Comparison of ENCODE assay signal across 11 mouse cellular contexts in the genomic region with DNA sequence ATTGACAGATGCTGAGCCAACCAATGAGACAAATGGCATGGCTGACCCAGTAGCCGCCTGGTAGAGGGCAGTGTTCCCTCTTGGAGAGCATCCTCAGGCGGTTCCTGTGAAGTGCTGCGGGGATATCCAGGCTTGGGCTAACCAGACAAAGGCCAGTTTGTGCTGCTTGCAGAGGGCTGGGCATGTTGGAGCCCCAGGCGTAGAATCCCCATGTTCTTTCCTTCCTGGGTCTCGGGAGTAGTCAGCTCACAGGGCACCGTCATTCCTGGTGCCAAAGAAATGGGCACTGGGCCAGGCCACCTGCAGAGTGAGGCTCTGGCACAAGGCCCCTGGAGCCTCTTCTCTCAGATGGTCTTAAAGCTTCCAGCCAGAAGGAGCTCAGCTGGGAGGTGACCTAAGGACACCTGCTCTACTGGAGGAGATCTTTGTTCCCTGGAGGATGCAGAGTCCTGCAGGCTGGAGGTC. TPM values are rescaled to one million over a fixed set of nuclear protein-coding genes. Genes with fewer than 3 reads are reported as not detected.
DNase-seq lines count a peak whose midpoint lies in the region; ATAC-seq and TF ChIP-seq lines count a peak whose summit lies in the region.
"Had no signal": no experiment of that assay in that cellular context is flagged by ENCODE, and none has a peak within 500 bp of the region (broad histone marks: within the 10 kb centered on the region; RNA-seq: fewer than 3 reads in every experiment).

No protein-coding gene starts in this region.

- DNase-seq in hindbrain, embryonic 10.5 days (ENCODE audit: low spot score): peak; percentile 36
- no peak for DNase-seq in hindbrain, embryonic 11.5 days (ENCODE audit: low spot score)
- DNase-seq in cerebellum, adult 9-10 months: peak; percentile 84
- peak; percentile 73 for DNase-seq in kidney, adult 9 months
- no peak for DNase-seq in urinary bladder, postnatal 36 days (ENCODE audit: low spot score in 2 of 2)
- DNase-seq in heart, adult 18-20 months: no peak

- H3K9me3 ChIP-seq in hindbrain, embryonic 10.5 days: no peaks in the 10 kb centered on the region
- H3K9me3 ChIP-seq in hindbrain, embryonic 11.5 days (ENCODE audit: control insufficient read depth, low read length): no peaks in the 10 kb centered on the region
- no peaks in the 10 kb centered on the region for H3K9me3 ChIP-seq in ES-Bruce4 (replicated peaks; ENCODE audit: control insufficient read depth, insufficient read depth, low read length, poor library complexity, severe bottlenecking)
- H3K9me3 ChIP-seq: embryonic facial prominence, embryonic 15.5 days; neural tube, embryonic 12.5 days had no signal

- H3K4me2 ChIP-seq in hindbrain, embryonic 11.5 days (replicated peaks; ENCODE audit: low read depth, low read length): no peak overlapping the region
- H3K4me2 ChIP-seq: embryonic facial prominence, embryonic 15.5 days; neural tube, embryonic 12.5 days had no signal

- H3K4me3 ChIP-seq in hindbrain, embryonic 10.5 days: no peak overlapping the region
- H3K4me3 ChIP-seq in hindbrain, embryonic 11.5 days (ENCODE audit: low read depth, low read length): no peak overlapping the region
- H3K4me3 ChIP-seq in ES-Bruce4 (ENCODE audit: low read depth, low read length): no peak overlapping the region
- H3K4me3 ChIP-seq: embryonic facial prominence, embryonic 15.5 days; neural tube, embryonic 12.5 days had no signal

- peak; percentile 19 for TF ChIP-seq CTCF in ES-Bruce4 (IDR thresholded peaks at IDR 0.05; ENCODE audit: low read depth, low read length)

- peaks cover 20% of the 10 kb centered on the region for H3K27me3 ChIP-seq in hindbrain, embryonic 10.5 days (ENCODE audit: insufficient read depth, poor library complexity, severe bottlenecking)
- no peaks in the 10 kb centered on the region for H3K27me3 ChIP-seq in hindbrain, embryonic 11.5 days (ENCODE audit: control insufficient read depth, insufficient read depth, low read length)
- H3K27me3 ChIP-seq in ES-Bruce4 (ENCODE audit: control insufficient read depth, insufficient read depth, low read length, poor library complexity, severe bottlenecking): no peaks in the 10 kb centered on the region
- H3K27me3 ChIP-seq: embryonic facial prominence, embryonic 15.5 days; neural tube, embryonic 12.5 days had no signal

- no peaks in the 10 kb centered on the region for H3K36me3 ChIP-seq in hindbrain, embryonic 10.5 days
- H3K36me3 ChIP-seq in hindbrain, embryonic 11.5 days (ENCODE audit: control insufficient read depth, insufficient read depth, low read length): no peaks in the 10 kb centered on the region
- no peaks in the 10 kb centered on the region for H3K36me3 ChIP-seq in ES-Bruce4 (ENCODE audit: control insufficient read depth, insufficient read depth, low read length, poor library complexity, severe bottlenecking)
- H3K36me3 ChIP-seq: embryonic facial prominence, embryonic 15.5 days; G1E; neural tube, embryonic 12.5 days had no signal

- 40% methylated on average over 6 of the region's 6 CpGs for WGBS in hindbrain, embryonic 10.5 days
- 44% methylated on average over 6 of the region's 6 CpGs for WGBS in hindbrain, embryonic 11.5 days

- peaks cover 67% of the 10 kb centered on the region for H3K4me1 ChIP-seq in hindbrain, embryonic 10.5 days (replicated peaks)
- 0 out of 2 replicates have a peak, but pooled peaks cover 3% of the 10 kb centered on the region for H3K4me1 ChIP-seq in hindbrain, embryonic 11.5 days (replicated peaks; ENCODE audit: control insufficient read depth, insufficient read depth, low read length)
- no peaks in the 10 kb centered on the region for H3K4me1 ChIP-seq in ES-Bruce4 (ENCODE audit: control insufficient read depth, insufficient read depth, low read length)

- TF ChIP-seq POLR2A in ES-Bruce4 (IDR thresholded peaks at IDR 0.05; ENCODE audit: insufficient read depth, low read length): no peak

- H3K9ac ChIP-seq in hindbrain, embryonic 11.5 days (ENCODE audit: low read depth, low read length): no peak overlapping the region
- H3K9ac ChIP-seq in ES-Bruce4 (ENCODE audit: low read depth, poor library complexity, severe bottlenecking): no peak overlapping the region
- H3K9ac ChIP-seq: embryonic facial prominence, embryonic 15.5 days; neural tube, embryonic 12.5 days had no signal

- ATAC-seq in hindbrain, embryonic 11.5 days (ENCODE audit: low FRiP score): no peak
- ATAC-seq in monocyte, adult 5-6 weeks (replicated peaks; ENCODE audit: insufficient number of reproducible peaks, low FRiP score, low TSS enrichment, poor library complexity, severe bottlenecking): no peak

- TF ChIP-seq EP300 in ES-Bruce4 (IDR thresholded peaks at IDR 0.05; ENCODE audit: insufficient read depth, low read depth, low read length): no peak

- peak overlapping the region; percentile 71 for H3K27ac ChIP-seq in hindbrain, embryonic 10.5 days
- no peak overlapping the region for H3K27ac ChIP-seq in hindbrain, embryonic 11.5 days (ENCODE audit: low read depth, low read length)
- no peak overlapping the region for H3K27ac ChIP-seq in ES-Bruce4 (ENCODE audit: insufficient read depth, low read length)
- H3K27ac ChIP-seq: neural tube, embryonic 12.5 days had no signal

RNA-seq across cellular contexts. Expression of gene C1qtnf1, which starts 8.5 kb away (rescaled TPM):
- 1.8 and 2.0 TPM in 2 replicates for polyA plus RNA-seq in hindbrain, embryonic 10.5 days (2016; fragmentation: Nextera tagmentation; extraction: Ambion mirVana)
- 1.1 and 2.5 TPM in 2 replicates for polyA plus RNA-seq in hindbrain, embryonic 11.5 days (2014; fragmentation: Nextera tagmentation; extraction: Ambion mirVana)
- polyA plus RNA-seq in ES-Bruce4 (2011; ENCODE audit: insufficient read depth, insufficient read length, low read depth, missing spikeins): 2.1 and 2.4 TPM in 2 replicates
- not detected in 3 replicates for total RNA-seq in monocyte, adult 5-6 weeks (2017)
- 10 to 100 TPM; 13.4 to 16.4 TPM for total RNA-seq in heart, adult 18-20 months (2021)
- polyA plus RNA-seq: G1E had no signal

RNA-seq across cellular contexts. Expression of gene Cant1, which starts 17.6 kb away (rescaled TPM):
- polyA plus RNA-seq in hindbrain, embryonic 10.5 days (2016; fragmentation: Nextera tagmentation; extraction: Ambion mirVana): 23.7 and 31.1 TPM in 2 replicates
- polyA plus RNA-seq in hindbrain, embryonic 11.5 days (2014; fragmentation: Nextera tagmentation; extraction: Ambion mirVana): 21.0 and 21.1 TPM in 2 replicates
- polyA plus RNA-seq in ES-Bruce4 (2011; ENCODE audit: insufficient read depth, insufficient read length, low read depth, missing spikeins): 15.4 and 16.3 TPM in 2 replicates
- 16.7 to 31.7 TPM (median 22.8 TPM) in 3 replicates for total RNA-seq in monocyte, adult 5-6 weeks (2017)
- 10 to 100 TPM; 17.5 to 18.6 TPM for total RNA-seq in heart, adult 18-20 months (2021)

RNA-seq across cellular contexts. Expression of gene Lgals3bp, which starts 34.6 kb away (rescaled TPM):
- 1.8 and 2.0 TPM in 2 replicates for polyA plus RNA-seq in hindbrain, embryonic 10.5 days (2016; fragmentation: Nextera tagmentation; extraction: Ambion mirVana)
- 1.9 and 2.7 TPM in 2 replicates for polyA plus RNA-seq in hindbrain, embryonic 11.5 days (2014; fragmentation: Nextera tagmentation; extraction: Ambion mirVana)
- polyA plus RNA-seq in ES-Bruce4 (2011; ENCODE audit: insufficient read depth, insufficient read length, low read depth, missing spikeins): 3.6 and 6.1 TPM in 2 replicates
- 16.7 to 76.6 TPM (median 44.4 TPM) in 3 replicates for total RNA-seq in monocyte, adult 5-6 weeks (2017)
- 10 to 100 TPM; 19.6 to 34.9 TPM for total RNA-seq in heart, adult 18-20 months (2021)

RNA-seq across cellular contexts. Expression of gene Engase, which starts 40.1 kb away (rescaled TPM):
- polyA plus RNA-seq in hindbrain, embryonic 10.5 days (2016; fragmentation: Nextera tagmentation; extraction: Ambion mirVana): 8.7 and 8.9 TPM in 2 replicates
- 4.7 and 4.8 TPM in 2 replicates for polyA plus RNA-seq in hindbrain, embryonic 11.5 days (2014; fragmentation: Nextera tagmentation; extraction: Ambion mirVana)
- 4.9 and 7.8 TPM in 2 replicates for polyA plus RNA-seq in ES-Bruce4 (2011; ENCODE audit: insufficient read depth, insufficient read length, low read depth, missing spikeins)
- 9.4 to 14.5 TPM (median 13.7 TPM) in 3 replicates for total RNA-seq in monocyte, adult 5-6 weeks (2017)
- 1 to 10 TPM; 4.2 to 5.1 TPM for total RNA-seq in heart, adult 18-20 months (2021)

Comparison
In these comparisons a context has a peak if more than half of its experiments do, and no peak if none do; other contexts are left out.
1. DNase-seq: peak in hindbrain, embryonic 10.5 days (single experiment), cerebellum, adult 9-10 months (single experiment) and kidney, adult 9 months (single experiment); none in hindbrain, embryonic 11.5 days (single experiment), urinary bladder, postnatal 36 days (0 of 2) and heart, adult 18-20 months (0 of 2).